Mouse (Mus musculus) lung, postnatal 10 days (tissue): ENCODE measurements around the gene Pfdn2.
"Not testable (repeated sequence)": the region's sequence is repeated elsewhere in the genome, so short reads cannot be mapped to it uniquely, and the experiment has no call there.

Experiments used
- DNase-seq: peaks from one replicate; pipeline ENCODE4 v3.0.0; 2021

Gene Pfdn2

DNA sequence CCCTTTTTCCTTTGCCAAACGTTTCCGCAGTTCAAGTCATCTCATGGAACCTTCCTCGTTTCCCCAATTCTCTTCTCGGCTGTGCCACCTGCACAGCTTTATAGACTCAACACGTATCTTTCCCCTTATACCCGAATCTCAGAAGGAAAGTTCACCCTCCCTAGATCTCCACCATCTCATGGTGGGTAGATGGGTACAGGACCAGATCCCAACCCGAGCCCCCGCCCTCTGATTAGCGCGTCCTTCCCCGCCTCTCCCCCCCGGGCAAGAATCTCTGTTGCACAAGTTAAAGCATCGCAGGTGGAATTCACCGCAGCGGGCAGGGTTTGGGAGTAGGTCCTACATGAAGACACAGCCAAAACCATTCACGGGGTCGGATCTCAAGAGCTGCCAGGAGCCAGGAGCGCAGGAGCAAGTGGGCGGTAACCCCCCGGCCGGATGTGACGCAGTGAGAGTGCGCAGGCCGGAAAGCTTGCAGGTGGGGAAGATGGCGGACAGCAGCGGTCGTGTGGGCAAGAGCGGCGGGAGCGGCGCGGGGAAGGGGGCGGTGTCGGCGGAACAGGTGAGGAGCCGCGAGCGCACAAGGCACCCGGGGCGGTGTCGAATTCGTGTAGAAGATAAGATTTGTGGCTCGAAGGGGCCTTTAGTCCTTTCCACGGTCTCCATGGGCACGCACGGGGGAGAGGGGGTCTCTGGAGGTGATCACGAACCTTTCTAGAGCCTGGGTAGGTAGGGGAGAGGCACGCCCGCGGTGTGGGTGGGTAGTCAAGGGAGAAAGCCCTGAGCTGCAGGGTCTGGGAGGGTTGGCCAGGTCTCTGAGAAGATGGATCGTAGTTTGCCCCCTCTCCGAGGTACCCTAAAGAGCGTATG lies at the start of gene Pfdn2, which contains the start of gene Nit1:
Pfdn2 (plus strand) TSS at position 446 of the 870 bp plus-strand sequence.
Nit1 (minus strand) TSS at position 422 of the 870 bp plus-strand sequence.
- peak; percentile 93 for DNase-seq

DNA sequence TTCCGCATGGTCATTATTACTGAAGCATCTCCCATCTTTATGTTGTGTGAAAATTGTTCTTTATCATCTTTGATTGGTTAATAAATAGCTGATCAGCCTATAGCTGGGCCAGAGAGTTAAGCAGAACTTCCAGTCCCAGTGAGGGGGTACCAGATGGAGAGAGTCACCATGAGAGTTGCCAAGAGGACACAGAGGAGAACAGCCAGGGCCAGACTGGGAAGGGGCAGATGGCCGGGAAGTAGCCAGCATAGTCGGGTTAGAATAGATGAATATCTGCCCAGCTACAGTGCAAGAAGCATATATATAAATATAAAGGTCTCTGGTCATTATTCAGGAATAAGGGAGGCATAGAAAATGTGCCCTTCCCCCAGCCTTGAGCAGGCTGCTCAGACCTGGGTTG lies 47.2 kb upstream of the Pfdn2 start:
- DNase-seq = no peak

DNA sequence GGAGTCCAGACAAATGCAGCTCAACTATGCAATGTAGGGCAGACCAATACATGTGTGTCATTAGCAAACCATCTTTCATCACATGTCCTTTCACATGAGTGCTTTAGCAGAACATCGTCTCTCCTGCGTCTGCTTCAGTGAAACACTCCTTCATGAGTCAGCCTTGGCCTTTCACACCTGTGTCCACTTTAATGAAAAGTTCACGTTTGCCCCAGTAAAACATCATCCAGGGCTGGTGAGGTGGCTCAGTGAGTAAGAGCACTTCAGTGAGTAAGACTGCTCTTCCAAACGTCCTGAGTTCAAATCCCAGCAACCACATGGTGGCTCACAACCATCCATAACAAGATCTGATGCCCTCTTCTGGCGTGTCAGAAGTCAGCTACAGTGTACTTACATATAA lies 39.3 kb upstream of the Pfdn2 start:
- not testable (repeated sequence) for DNase-seq

DNA sequence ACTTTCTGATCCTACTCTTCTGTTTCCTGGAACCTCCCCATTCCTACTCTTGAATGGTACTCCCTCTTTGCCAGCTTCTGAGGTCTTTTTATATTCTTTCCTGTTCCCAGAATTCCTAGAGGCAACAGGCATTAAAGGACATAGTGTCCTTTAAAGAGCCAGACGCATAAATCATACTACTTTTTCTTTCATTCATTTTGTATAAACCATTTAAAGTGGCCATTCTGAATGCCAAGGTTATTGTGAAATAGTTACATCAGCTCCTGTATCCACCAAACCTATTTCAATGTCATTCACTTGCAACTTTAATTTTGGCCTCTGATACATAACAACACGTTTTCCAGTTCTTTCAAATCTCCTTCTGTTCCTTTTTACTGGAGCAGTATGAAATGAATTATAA lies 36.1 kb upstream of the Pfdn2 start:
- DNase-seq = no peak

DNA sequence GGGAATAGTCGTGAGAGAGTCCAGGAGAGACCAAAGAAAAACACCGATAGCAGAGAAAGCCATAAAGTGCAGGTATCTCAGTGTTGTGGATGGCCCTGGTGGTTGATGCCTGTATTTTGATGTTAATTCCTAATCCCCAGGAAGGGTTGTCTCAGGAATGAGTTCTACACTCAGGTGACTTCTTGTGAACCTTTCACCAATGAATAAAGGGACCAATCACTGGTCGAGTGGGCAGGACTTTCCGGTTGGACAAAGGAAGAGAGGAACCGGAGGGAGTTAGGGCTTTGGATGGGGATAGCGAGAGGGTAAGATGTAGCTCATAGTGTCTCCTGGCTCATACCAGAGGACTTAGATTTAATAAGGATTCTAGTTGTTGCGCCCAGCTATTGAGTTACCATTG lies 25.7 kb upstream of the Pfdn2 start:
- no peak for DNase-seq

DNA sequence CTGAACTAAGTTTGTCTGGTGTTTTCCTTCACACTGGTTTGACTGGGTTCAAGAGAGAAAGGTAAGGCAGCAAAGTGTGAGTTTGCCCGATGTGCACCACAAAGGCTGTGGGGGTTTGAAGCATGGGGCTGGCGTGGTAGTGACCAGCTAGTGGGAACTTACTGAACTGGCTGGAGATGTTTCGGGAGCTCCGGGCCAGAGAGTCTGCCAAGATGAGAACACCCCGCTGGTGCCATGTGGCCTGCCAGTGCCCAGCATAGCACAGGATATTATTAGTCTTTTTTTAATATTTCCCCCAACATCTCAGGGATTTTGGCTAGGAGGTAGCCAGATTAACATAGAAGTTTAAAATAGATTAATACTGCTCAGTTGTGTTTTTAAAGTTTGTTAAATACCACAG lies 25.3 kb upstream of the Pfdn2 start:
- DNase-seq = no peak

DNA sequence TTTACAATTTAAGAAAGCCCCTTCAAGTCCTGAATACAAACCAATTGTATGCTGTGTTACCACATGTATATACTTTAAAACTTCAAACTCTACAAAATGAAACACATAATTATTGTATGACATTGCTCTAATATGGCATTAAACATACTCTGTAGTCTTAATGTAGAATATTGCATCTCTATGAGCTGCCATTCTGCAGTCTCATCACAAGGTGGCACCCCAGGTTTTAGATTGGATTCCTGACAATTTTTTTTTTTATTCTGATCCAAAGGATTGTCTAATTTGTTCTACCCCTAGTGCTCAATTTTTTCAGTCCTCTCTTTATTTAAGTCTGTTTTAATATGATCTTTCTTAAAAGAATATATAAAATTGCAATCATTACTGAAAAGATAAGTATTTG lies 24.1 kb upstream of the Pfdn2 start:
- DNase-seq = peak; percentile 51

DNA sequence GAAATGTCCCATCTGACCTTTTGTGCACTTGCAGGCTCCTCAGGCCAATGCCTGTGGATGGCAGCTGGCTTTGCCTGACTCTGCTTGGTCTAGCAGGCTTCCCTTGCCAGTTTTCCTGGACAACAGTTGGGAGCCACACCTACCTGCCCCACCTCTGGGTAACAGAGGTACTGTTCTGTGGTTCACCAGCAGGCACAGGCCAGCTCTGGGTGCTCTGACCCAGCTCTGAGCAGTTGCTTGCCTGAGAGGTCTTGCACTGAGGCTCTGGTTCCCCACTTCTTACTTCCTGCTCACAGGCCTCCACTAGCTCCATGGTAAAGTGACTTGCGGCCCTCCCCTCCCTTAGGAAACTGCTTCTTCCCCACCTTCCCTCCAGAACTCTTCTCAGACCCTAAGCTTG lies 23.5 kb upstream of the Pfdn2 start:
- no peak for DNase-seq

DNA sequence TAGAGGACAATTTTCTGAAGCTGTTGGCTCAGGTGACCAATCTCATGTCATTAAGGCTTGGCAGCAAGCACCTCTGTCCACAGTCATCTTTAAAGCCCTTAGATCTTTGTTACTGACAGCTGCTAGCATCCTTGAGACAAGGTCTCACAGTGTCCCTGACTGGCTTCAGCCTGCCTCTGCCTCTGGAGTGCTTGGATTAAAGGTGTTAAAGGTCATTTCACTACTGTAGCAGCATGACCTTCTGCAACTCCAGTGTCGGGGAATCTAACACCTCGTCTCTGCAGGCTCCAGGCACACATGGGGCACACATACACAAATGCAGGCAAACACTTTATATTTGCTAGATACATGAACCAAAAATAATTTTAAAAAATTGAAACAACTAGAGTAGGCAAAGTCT lies 19.9 kb upstream of the Pfdn2 start:
- DNase-seq = no peak

DNA sequence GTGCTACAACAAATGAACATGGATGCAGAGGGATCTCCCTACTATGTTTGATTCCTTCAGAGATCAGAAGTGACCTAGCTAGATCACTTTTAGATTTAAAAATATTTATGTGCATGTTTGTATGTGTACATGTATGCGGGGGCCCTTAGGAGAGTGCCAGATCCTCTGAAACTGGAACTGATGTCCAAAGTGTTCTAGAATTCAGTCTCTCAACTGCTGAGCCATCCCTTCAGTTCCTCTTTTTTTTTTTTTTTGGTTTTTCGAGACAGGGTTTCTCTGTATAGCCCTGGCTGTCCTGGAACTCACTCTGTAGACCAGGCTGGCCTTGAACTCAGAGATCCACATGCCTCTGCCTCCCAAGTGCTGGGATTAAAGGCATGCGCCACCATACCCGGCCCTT lies 18.9 kb upstream of the Pfdn2 start:
- not testable (repeated sequence) for DNase-seq

DNA sequence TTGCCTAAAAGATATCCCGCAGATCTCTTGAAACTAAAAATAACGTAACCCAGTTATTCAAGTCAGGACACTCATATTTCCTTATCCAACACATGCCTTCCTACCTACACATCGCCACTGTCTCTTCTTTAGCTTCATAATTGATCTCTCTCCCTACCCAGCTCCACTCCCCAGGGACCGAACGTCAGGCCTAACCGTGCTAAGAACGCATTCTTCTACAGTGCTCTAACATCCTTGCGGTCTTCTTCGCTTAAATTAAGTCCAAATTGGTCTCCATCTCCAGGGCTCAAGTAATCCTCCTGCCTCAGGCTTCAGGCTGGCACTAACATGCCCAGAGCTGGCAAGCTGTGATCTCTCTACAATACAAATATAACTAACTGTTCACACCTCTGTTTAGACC lies 17.2 kb upstream of the Pfdn2 start:
- peak; percentile 7 for DNase-seq

DNA sequence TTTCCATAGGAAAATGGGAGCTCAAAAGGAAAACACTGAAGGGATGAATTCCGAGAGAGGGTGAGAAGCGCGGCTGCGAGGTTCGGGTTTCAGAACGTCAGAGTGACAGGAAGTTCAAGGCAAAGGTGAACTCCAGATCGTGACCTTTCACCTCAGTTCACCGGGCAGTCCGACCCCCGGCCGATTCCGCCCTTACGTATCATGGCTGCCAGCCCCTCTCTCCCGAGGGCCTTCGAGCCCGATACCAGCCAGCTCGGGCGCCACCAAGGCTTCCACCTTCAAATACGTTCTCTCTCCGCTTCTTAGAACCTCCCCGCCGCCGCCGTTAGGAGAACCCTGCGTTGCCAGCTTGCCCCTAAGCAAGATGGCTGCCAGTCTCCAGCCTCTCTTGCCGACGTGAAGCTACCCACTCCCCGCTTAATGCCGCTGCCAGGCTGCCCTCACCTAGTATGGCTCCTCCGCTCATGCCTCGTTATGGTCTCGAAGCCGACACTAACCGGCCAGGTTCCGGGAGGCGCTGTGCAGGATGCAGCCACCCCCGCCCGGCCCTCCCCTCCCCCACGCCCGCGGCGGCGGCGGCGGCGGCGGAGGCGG lies 16.5 kb upstream of the Pfdn2 start, which contains the start of gene Dedd:
Dedd (plus strand) TSS at position 307 of the 594 bp plus-strand sequence.
- DNase-seq = peak; percentile 95

DNA sequence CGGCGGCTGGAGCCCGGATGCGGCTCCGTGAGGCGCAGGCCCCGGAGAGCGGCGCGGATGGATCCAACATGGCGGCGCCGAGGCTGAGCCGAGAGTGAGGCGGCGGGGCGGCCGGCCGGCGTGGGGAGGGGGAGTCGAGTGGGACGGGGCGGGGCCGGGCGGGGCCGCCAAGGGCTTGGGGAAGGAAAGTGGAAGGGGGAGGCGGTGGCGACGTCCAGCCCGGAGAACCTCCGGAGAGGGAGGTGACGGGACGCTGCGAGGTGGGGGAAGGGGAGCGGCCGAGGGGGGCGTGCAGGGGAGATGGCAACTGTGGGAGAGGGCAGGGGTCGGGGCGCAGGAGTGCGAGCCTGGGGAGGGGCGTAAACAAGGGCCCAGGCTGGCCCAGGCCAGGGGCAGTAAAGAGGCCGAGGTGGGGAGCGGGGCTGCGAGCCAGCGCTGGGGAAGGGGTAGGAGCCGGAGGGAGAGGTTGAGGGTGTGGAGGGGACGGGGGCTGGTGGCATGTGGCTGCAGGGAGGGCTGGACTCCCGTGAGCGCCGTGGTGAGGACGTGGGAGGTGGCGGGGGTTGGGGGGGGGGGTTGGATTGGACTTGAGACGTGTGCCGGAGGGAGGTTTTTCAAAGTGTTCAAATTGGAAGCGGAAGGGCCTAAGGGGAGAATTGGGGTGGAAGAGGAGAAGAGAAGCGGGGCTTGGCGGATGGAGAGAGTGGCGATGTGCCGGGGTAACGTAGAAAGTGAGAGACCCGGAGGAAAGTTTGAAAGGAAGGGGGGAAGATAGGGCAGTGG lies 15.8 kb upstream of the Pfdn2 start:
- peak; percentile 83 for DNase-seq

DNA sequence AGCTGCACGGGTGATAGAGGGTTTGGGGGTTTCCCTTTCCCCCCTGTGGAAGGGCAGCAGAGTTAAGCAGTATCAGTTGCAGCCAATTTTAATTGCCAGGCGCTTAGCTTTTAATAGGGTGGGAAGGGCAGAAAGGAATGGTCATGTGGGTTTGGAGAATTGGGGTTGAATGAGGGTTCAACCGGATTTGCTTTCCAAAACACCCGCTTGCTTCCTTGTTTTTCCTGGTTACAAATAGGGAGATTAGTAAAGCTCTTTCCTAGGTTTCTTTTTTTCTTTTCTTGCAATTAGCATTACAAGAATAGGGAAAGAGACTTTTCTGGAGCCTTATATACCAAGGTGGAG lies 15.3 kb upstream of the Pfdn2 start:
- DNase-seq = no peak

DNA sequence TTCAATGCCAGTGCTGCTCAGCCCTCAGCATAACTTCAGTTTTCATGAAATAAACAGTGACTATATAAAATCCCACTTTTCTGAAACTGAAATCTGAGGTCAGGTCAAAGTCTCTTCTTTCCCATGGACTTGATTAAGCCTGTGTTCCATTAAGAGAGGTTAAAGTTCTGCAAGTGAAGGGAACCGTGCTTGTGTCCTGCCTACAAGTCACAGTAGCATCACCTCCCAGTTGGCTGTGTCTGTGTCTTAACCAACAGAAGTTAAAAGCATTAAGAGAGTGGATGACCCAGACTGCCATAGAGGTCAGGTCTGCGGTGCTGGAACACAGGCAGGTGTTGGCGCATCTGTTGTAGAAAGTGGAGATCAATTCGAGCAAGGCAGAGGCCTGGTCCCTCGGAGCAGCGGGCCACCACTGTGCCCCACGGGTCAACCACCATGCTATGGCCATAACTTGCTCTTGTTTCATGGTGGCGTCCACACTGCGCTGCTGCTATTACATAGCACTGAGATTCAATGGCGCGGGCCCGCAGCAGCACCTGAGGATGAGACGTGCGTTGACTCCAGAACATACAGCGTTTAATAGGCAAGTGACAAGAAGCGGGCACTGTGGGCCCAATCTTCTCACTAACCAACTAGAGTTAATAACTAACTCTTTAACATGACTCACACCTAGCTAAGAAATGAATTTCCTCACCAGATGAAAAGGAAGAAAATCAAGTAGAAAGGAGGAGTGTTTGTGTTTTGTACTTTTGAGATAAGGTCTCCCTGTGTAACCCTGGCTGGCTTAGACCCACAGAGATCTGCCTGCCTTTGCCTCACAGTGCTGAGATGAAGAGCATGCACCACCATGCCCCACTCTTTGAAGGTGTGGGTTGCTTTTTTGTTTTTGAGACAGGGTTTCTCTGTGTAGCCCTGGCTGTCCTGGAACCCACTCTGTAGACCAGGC lies 2.9 kb upstream of the Pfdn2 start:
- no peak for DNase-seq

DNA sequence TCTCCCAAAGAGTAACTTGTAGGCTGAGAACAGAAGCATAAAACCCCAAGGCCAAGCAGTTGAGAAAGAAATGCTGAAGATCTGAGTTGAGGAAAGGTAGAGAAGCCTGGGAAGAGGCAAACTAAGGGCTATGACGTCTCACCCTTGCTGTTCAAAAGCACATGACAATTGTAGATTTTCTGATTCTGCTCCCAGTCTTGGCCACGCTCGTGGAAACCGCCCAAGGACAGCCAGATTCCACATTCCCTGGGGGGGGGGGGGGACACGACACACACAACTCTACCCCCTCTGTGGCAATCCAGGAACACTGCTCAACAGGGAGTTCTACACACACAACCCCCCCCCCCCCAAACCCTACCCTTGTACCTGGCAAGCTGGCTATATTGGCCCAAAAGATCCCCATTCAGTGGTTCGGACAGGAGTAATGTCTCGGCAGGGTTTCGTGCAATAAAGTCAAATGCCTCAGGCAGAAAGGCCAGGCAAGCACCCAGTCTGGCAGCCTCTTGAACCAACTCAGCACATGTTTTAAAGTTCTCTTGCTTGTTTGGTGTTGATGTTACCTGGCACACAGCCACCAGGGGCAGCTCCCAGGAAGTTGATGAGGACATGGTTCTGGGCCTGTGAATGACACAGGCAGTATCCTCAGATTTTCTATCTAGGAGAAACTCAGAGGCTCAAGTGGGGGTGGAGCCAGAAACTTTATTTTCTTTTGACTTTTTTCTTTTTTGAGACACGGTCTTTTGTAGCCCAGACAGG lies 1.4 kb upstream of the Pfdn2 start:
- peak; percentile 75 for DNase-seq

DNA sequence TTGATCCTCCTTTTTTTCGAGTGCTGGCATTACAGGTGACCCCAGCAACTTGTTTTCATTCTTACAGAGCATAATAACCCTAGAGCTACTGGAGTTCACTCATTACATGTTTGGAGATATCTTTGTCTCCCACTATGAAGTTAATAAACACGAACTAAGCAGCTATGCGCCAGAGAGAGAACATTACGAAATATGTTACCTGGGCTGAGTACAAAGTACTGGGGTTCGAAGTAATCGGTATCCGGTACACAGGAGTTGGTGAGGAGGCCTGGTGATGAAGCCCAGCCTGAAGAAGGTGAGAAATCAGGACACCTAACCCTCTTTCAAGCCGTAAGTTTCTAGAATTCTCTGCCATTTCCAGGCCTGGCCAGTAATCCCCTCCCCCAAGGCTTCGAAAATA lies 755 bp upstream of the Pfdn2 start:
- no peak for DNase-seq

DNA sequence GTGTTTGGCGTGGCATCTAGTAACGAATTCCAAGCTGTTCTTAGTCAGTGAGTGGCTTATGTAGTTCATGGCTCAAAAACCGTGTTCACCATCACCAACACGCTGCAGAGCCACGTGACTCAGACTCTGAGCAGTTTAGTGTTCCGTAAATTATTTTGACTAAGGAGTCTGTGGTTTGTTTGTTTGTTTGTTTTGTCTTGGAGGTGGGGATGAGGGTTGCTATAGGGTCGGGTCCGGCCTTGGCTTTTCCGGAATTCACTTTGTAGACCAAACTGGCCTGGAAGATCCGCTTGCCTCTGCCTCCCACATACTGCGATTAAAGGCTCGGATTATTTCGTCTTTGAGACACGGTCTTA lies 603 bp downstream of the Pfdn2 start:
- DNase-seq = no peak

DNA sequence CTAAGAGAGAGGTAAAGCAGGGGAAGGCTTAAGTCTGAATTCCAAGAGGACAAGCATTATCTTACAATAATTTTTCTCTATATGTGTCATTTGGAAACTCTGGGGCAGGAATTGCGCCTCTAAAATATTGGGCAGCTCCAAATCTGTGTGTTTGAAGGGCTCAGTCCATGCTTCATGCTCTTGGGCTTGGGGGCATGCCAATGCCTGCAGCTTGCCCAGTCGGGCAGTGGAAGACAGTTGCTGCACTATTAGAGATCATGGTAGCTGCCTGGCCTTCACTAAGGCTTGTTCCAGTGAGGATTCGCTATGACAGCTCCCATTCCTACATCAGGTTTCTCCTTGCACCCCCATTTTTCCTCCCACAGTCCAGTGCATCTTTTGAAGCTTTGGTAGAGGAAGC lies 3.2 kb downstream of the Pfdn2 start:
- no peak for DNase-seq

DNA sequence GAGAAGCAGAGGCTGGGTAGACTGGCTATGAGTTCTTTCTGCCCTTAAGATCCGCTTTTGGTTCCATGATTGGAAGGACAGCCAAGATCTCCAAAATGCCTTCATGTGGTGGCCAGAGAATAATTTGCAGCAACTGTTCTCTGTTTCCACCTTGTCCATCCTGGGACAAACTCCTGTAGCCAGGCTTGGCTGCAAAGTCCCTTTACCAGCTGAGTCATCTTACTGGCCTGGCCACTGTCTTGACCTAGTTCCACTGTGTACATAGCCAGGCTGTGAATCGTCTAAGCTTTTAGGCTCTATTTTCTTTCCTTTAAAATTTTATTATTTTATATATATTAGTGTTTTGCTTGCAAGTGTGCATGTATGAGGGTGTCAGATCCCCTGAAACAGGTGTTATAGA lies 3.7 kb downstream of the Pfdn2 start:
- no peak for DNase-seq

DNA sequence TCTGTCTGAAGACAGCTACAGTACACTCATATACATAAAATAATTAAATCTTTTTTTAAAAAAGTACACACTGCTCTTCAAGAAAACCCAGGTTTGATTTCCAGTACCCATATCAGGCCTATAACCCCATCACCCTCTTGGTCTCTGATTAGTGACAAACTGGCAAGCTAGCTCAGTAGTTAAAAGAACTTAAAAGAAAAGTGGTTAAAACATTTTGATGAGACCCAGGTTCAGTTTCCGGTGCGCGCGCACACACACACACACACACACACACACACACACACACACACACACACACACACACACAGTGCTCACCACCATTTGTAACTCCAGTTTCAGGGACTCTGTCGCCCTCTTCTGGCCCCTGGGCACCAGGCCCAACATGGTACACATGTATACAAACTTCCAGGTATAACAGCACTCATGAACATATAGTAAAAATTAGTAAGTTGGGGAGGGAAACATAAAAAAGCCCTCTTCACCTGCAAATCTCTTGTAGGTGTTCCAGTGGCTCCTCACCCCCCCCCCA lies 10.4 kb downstream of the Pfdn2 start:
- DNase-seq = peak; percentile 42

DNA sequence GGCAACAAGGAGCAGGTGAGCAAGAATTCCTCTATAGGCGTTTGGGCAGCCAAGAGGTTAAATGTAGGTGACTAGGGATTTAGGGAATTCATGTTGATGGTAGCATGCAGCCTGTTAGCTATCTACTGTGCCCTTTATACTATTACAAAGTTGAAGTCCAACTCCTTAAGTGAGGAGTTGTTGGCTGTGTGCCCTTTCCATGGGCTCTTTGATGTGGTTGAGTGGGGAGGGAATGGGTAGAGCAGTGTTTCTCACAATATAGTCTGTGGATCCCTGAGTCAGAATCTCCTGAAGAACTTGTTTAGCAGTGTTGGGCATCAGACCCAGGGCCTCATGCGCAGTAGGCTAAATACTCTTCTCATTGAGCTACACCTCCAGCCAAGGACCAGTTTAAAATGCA lies 11.3 kb downstream of the Pfdn2 start:
- no peak for DNase-seq
